Mouse (Mus musculus): ENCODE measurements around the gene Ist1. TPM values are rescaled to one million over a fixed set of nuclear protein-coding genes. Genes with fewer than 3 reads are reported as not detected.
A peak's percentile ranks its signal among the peaks of the same experiment; 100 is the strongest.

Ist1 gene
- polyA plus RNA-seq (2012; ENCODE audit: insufficient read depth, insufficient read length, missing spikeins), result 74.0 and 80.9 TPM in 2 replicates

DNA sequence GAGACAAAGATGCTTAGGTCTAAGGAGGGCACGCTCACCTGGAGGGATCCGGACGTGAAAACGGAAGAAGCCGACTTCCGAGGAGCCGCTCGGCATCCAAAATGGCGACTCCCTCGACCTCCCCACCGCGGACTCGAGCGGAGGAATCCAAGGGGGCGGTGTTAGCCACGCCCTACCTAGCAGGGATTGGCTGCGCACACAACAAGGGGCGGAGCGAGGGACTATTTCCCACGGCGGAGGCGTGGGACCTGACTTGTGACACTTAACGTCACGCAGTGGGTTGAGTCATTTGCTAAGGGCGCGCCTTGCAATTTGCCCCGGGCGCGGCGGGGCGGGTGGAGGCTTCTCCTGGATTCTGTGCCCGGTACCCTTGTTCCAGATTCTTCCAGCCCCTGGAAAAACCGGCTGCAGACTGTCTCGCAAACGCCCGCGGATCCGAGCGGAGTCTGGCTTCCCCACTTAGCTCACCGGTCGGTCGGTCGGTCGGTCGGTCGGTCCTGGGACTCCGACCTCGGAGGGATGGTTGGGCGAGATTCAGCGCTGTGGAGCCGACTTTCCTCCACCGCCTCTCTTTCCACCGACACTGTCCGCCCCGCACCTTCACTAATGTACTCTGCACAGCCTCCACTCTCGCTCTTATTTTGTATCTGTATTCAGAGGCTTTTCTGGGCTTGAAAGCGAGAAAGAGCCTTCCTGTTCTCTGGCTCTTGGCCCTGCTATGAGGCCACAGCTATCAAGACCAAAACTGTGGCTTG is at the start of gene Ist1:
Gene Ist1 (minus strand): TSS at position 115 of the 755 bp plus-strand sequence.
- peak within 1 kb of the TSS; percentile 30; the same call in 1 of the 2 replicates for H3K27ac ChIP-seq (ENCODE audit: insufficient read depth, low read depth, low read length)

DNA sequence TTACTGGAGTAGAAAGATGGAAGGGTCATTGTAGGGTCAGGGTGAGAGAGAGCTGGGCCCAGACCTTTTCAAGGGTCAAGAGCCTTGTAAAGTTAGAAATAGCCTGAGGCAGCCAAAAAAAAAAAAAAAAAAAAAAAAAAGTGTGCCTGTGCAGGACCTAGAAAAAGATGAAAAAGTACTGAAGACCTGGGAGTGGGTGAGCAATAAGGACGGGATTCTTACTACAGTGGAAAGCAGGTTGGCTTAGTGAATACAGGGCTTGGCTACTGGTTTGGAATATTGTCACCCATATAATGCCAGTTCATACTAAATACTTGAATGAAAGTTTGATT is 45.0 kb upstream of the Ist1 start:
- Histone ChIP-seq H3K27ac (ENCODE audit: insufficient read depth, low read depth, low read length) (no peak overlapping the region), H3K4me1 (ENCODE audit: control insufficient read depth, insufficient read depth, low read length) (peaks cover 27% of the 10 kb centered on the region), H3K4me3 (ENCODE audit: insufficient read depth, low read length) (peak overlapping the region; percentile 99; the same call in 1 of the 2 replicates)
- TF ChIP-seq POLR2A (IDR thresholded peaks at IDR 0.05; ENCODE audit: borderline replicate concordance, low read depth, low read length) (no peak), CTCF (IDR thresholded peaks at IDR 0.05; ENCODE audit: low read depth, low read length) (no peak)

More for the DNA sequence above, at the start of gene Ist1:
- peaks cover 9% of the 10 kb centered on the region for H3K4me1 ChIP-seq (ENCODE audit: control insufficient read depth, insufficient read depth, low read length)
- H3K4me3 ChIP-seq (ENCODE audit: insufficient read depth, low read length), result peak within 1 kb of the TSS; percentile 84
- TF ChIP-seq POLR2A (IDR thresholded peaks at IDR 0.05; ENCODE audit: borderline replicate concordance, low read depth, low read length), result no peak

DNA sequence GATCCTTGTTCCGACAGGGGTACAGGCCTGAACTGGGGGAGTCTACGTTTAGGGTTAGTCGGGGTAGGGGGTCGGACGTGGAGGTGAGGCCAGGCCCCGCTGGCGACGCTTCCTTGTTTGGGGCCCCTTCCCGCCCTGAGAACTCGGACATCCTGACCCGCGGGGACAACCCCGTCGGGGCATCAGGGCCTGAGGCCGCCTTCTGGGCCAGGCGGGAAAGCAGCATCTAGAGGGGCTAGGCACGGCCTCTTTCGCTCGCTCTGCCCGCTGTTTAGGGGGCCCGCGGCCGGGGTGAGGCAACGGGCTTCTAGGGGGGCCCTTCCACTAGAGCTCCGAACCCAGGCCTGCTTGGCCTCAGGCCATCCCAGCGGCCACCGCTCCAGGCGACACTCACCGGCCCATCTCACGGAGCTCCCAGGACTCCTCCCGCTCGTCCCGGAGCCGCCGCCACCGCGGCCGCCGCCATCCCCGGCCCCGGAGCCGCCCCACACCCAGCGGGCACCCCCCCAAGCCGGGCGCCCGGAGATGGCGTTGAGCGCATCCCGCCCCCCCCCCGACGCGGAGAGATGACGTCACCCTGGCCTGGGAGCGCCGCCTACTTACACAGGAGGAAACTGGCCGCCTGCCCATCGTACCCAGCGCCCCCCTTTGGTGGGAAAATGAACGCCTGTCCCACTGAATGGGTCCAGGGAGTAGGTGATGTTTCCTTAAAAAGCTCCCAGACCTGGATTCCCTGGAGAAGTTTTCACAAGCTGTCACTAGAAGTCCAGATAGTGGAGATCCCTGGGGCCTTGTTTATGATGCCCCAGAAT is 44.4 kb upstream of the Ist1 start, which contains the start of gene Atxn1l:
Gene Atxn1l (minus strand): TSS at position 503 of the 812 bp plus-strand sequence.
- TF ChIP-seq POLR2A (IDR thresholded peaks at IDR 0.05; ENCODE audit: borderline replicate concordance, low read depth, low read length) (no peak), CTCF (IDR thresholded peaks at IDR 0.05; ENCODE audit: low read depth, low read length) (0 out of 2 replicates have a peak, but pooled peaks have one; percentile 24)
- Histone ChIP-seq H3K4me1 (ENCODE audit: control insufficient read depth, insufficient read depth, low read length) (peaks cover 27% of the 10 kb centered on the region), H3K4me3 (ENCODE audit: insufficient read depth, low read length) (peak within 1 kb of the TSS; percentile 99), H3K27ac (ENCODE audit: insufficient read depth, low read depth, low read length) (peak within 1 kb of the TSS; percentile 45)

DNA sequence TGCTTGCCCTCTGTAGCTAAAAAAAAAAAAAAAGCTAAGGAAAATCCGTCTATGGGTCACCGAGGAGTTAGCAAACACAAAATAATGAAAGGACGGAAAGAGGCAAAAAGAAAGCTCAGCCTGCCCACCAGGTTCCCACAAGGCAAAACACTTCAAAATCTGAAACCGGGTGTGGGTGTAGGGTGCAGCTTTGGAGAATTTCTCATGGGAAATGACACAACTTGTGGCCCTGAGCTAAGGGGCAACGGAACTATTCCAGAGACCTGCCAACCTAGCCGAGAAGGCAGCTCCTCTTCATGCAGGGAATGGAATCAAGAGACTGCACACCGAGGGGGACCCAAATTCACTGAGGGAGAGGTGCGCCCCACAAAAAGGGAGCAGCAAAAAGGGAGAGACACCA is 43.8 kb upstream of the Ist1 start:
- Histone ChIP-seq H3K4me1 (ENCODE audit: control insufficient read depth, insufficient read depth, low read length) (peaks cover 27% of the 10 kb centered on the region), H3K4me3 (ENCODE audit: insufficient read depth, low read length) (peak overlapping the region; percentile 99), H3K27ac (ENCODE audit: insufficient read depth, low read depth, low read length) (peak overlapping the region; percentile 45; the same call in 1 of the 2 replicates)
- TF ChIP-seq CTCF (IDR thresholded peaks at IDR 0.05; ENCODE audit: low read depth, low read length) (no peak), POLR2A (IDR thresholded peaks at IDR 0.05; ENCODE audit: borderline replicate concordance, low read depth, low read length) (no peak)

DNA sequence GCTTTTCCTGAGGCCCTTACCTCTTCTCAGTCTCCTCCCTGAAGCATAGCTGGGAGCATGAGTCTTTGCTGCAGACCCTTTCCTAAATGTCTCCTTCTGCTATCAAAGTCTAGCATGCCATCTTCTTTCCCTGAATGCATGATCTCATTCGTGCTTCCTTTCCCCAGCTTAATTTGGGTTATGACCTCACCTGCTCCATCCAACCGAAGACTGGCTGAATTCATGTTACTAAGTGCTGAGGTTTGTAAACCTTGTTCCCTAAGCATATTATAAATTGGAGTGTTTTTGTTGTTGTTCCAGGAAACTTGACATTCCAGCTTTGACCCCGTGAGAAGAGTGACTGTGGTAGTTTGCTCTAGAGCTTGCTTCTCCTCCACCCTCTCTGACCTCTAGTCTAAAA is 41.0 kb upstream of the Ist1 start:
- TF ChIP-seq CTCF (IDR thresholded peaks at IDR 0.05; ENCODE audit: low read depth, low read length) (no peak), POLR2A (IDR thresholded peaks at IDR 0.05; ENCODE audit: borderline replicate concordance, low read depth, low read length) (no peak)
- Histone ChIP-seq H3K4me3 (ENCODE audit: insufficient read depth, low read length) (no peak overlapping the region), H3K4me1 (ENCODE audit: control insufficient read depth, insufficient read depth, low read length) (peaks cover 27% of the 10 kb centered on the region), H3K27ac (ENCODE audit: insufficient read depth, low read depth, low read length) (peak overlapping the region; percentile 40)

DNA sequence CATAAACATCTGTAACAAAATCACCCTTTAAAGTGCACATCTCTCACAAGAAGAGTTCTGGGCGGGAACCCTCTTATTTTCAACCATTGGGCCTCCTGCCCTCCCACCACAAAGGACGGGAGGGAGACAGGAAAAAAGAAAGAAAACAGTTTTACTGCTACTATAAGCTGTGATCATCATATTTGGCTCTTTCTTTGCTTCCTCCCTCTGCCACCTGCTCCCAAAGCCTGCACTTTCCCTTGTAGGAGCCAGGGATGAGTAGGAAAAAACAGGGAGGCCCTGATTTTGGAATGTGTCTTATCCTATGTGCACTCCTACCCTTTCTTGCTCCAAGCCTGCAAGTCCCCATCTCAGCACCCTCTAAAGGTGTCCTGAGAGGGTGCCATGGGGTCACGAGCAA is 38.0 kb upstream of the Ist1 start:
- H3K4me1 ChIP-seq (ENCODE audit: control insufficient read depth, insufficient read depth, low read length), result peaks cover 21% of the 10 kb centered on the region
- TF ChIP-seq POLR2A (IDR thresholded peaks at IDR 0.05; ENCODE audit: borderline replicate concordance, low read depth, low read length) (no peak), CTCF (IDR thresholded peaks at IDR 0.05; ENCODE audit: low read depth, low read length) (no peak)
- H3K27ac ChIP-seq (ENCODE audit: insufficient read depth, low read depth, low read length), result no peak overlapping the region
- H3K4me3 ChIP-seq (ENCODE audit: insufficient read depth, low read length), result no peak overlapping the region

DNA sequence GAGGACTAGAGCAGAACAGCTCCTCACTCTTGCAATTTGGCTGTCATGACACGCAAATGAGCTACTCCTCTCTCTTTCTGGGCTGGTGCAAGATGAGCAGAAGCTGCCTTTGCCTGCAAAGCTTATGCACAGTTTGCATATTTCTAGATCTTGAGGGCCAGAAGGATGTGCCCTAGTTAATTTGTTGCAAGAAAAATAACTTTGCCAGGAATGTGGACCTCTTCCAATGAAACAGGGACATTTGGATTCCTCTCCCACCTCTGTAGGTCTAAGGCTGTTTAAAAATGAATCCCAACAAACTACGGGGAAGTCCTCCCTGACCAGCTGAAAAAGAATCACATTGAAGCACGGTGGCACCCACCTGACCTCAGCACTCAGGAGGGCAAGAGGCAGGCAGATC is 32.0 kb upstream of the Ist1 start:
- Histone ChIP-seq H3K4me3 (ENCODE audit: insufficient read depth, low read length) (no peak overlapping the region), H3K27ac (ENCODE audit: insufficient read depth, low read depth, low read length) (no peak overlapping the region), H3K4me1 (ENCODE audit: control insufficient read depth, insufficient read depth, low read length) (no peaks in the 10 kb centered on the region)
- TF ChIP-seq CTCF (IDR thresholded peaks at IDR 0.05; ENCODE audit: low read depth, low read length), result no peak
- no peak for TF ChIP-seq POLR2A (IDR thresholded peaks at IDR 0.05; ENCODE audit: borderline replicate concordance, low read depth, low read length)

DNA sequence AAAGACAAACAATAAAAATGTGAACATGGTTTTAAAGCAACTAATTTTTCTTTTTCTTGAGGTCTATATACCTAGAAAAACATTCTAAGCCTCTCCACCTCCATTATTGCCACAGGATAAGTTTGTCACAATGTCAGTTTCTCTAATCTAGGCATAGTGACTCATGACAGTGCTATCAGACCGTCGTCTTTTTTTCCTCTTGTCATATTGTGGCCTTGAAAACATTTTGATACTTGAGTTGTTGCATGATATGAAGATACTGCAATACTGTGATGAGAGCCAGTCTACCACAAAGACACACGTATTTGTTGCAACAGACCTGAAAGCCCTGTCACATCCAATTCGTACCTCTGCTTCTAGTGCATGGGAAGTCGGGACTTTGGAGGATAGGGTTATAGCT is 21.9 kb upstream of the Ist1 start:
- Histone ChIP-seq H3K4me3 (ENCODE audit: insufficient read depth, low read length) (no peak overlapping the region), H3K27ac (ENCODE audit: insufficient read depth, low read depth, low read length) (no peak overlapping the region), H3K4me1 (ENCODE audit: control insufficient read depth, insufficient read depth, low read length) (no peaks in the 10 kb centered on the region)
- TF ChIP-seq POLR2A (IDR thresholded peaks at IDR 0.05; ENCODE audit: borderline replicate concordance, low read depth, low read length) (no peak), CTCF (IDR thresholded peaks at IDR 0.05; ENCODE audit: low read depth, low read length) (no peak)

DNA sequence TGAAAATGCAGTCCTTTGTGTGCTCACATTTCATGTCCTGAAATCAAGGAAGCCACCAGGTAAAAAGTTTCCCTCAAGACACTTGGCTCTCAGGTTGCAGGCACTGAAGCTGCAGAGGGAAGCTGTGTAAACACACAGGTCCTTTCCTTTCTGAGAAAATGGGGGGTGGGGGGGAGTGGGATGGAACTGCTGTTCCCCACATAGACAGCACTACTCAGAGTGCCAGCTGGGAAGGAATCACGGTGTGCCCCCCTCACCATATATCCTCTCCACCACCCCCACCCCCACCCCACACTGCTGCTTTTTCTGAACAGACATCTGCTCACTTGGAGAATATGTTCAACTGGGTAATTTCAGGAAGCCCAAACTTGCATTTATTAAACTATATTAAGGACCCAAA is 19.5 kb upstream of the Ist1 start:
- TF ChIP-seq CTCF (IDR thresholded peaks at IDR 0.05; ENCODE audit: low read depth, low read length) (no peak), POLR2A (IDR thresholded peaks at IDR 0.05; ENCODE audit: borderline replicate concordance, low read depth, low read length) (no peak)
- H3K4me3 ChIP-seq (ENCODE audit: insufficient read depth, low read length), result no peak overlapping the region
- H3K4me1 ChIP-seq (ENCODE audit: control insufficient read depth, insufficient read depth, low read length), result no peaks in the 10 kb centered on the region
- no peak overlapping the region for H3K27ac ChIP-seq (ENCODE audit: insufficient read depth, low read depth, low read length)

DNA sequence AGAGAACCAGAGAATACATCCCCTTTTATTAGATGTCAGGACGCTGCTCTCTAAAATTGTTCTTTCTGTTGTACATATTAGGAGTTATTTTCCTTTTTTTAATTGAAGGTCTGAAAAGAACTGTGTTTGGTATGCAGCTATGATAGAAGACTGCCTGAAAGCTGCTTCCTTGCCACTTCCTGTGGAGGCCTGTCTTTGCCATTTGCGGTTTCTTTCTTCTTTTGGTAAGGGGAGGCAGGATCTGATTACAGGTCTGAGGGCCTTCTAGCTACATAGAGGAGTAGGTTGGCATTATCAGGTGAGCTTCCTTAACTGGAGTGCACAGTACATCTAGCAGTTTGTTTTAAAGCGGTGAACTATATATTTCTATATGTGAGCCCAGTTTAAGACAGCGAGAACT is 14.9 kb upstream of the Ist1 start:
- no peak overlapping the region for H3K27ac ChIP-seq (ENCODE audit: insufficient read depth, low read depth, low read length)
- H3K4me3 ChIP-seq (ENCODE audit: insufficient read depth, low read length), result no peak overlapping the region
- H3K4me1 ChIP-seq (ENCODE audit: control insufficient read depth, insufficient read depth, low read length), result peaks cover 6% of the 10 kb centered on the region
- TF ChIP-seq CTCF (IDR thresholded peaks at IDR 0.05; ENCODE audit: low read depth, low read length), result no peak
- TF ChIP-seq POLR2A (IDR thresholded peaks at IDR 0.05; ENCODE audit: borderline replicate concordance, low read depth, low read length), result no peak

Data from bone marrow macrophage, adult 2 months (primary cell).